Mouse (Mus musculus) CH12.LX (cell line): ENCODE measurements around the gene Lhfp.

ENCODE experiments used
- CTCF ChIP-seq, 2 experiments: IDR thresholded peaks in 1 of 2; conservative IDR thresholded peaks in 1 of 2; 2 replicates each; pipeline ENCODE4 v1.5.1; 2011 to 2012; ENCODE audit warnings: low read depth in 2 of 2, low read length in 2 of 2, improper control_type of control experiment in 1 of 2, inconsistent platforms in 1 of 2, mild to moderate bottlenecking in 1 of 2, moderate library complexity in 1 of 2
- GABPA ChIP-seq: IDR thresholded peaks from 2 replicates; pipeline ENCODE4 v1.6.1; 2012; ENCODE audit warnings: low read depth, low read length, improper control_type of control experiment, inconsistent platforms; ENCODE audit not compliant: insufficient replicate concordance
- MYC ChIP-seq: IDR thresholded peaks from 2 replicates; pipeline ENCODE4 v1.6.1; 2011; ENCODE audit warnings: low read depth, mild to moderate bottlenecking, improper control_type of control experiment, low read length
- POLR2A ChIP-seq: IDR thresholded peaks from 2 replicates; pipeline ENCODE4 v1.6.1; 2011; ENCODE audit warnings: low read depth, mild to moderate bottlenecking, improper control_type of control experiment, low read length
- TCF12 ChIP-seq: IDR thresholded peaks from 2 replicates; pipeline ENCODE4 v1.6.1; 2014; ENCODE audit warnings: low read depth, mild to moderate bottlenecking, inconsistent platforms, low read length, improper control_type of control experiment

- TF ChIP-seq CTCF (conservative IDR thresholded peaks at IDR 0.05 in 1 of 2, IDR thresholded peaks at IDR 0.05 in 1 of 2; ENCODE audit: low read depth in 2 of 2, low read length in 2 of 2) = no peak
- no peak for TF ChIP-seq GABPA
- TF ChIP-seq POLR2A = no peak
- TF ChIP-seq TCF12 = no peak
- no peak for TF ChIP-seq MYC
These were observed 186.5 kb downstream of the Lhfp start for GRCm38 (mm10) chr3:53227866-53228265.
